Mouse (Mus musculus) erythroblast, adult 5-6 weeks (primary cell): ENCODE measurements around the gene Rassf1. TPM values are rescaled to one million over a fixed set of nuclear protein-coding genes. Genes with fewer than 3 reads are reported as not detected.
"Not testable (repeated sequence)": the region's sequence is repeated elsewhere in the genome, so short reads cannot be mapped to it uniquely, and the experiment has no call there.

Source experiments
- ATAC-seq: replicated peaks from 2 replicates; pipeline ENCODE4 v1.8.0; 2016; ENCODE audit warnings: moderate number of reproducible peaks, mild to moderate bottlenecking, moderate TSS enrichment, inconsistent platforms; ENCODE audit not compliant: poor library complexity, low FRiP score, severe bottlenecking
- total RNA-seq, 2 experiments: library from RNA; stranded (forward) in 1 of 2; stranded (reverse) in 1 of 2; fragments of 150-400 nt in 1 of 2; fragments of 200-764, 138-1000 nt in 1 of 2; gene quantifications; 2 replicates each; pipeline versions ENCODE4 v1.2.3 to v1.2.4; 2015 to 2017; ENCODE audit warnings: low replicate concordance in 2 of 2

The Rassf1 gene
- total RNA-seq, 2 experiments from 2014 or later = 7.3 to 14.8 TPM

- ATAC-seq = peak; percentile 6
Measured at GRCm38 (mm10) chr9:107553541-107554318, 2.4 kb downstream of the Rassf1 start.

- peak; percentile 91 for ATAC-seq
Measured at GRCm38 (mm10) chr9:107554319-107554825, 3.0 kb downstream of the Rassf1 start.

GRCm38 (mm10) chr9:107555031-107555457 lies 3.7 kb downstream of the Rassf1 start:
- peak; percentile 11 for ATAC-seq

- ATAC-seq = no peak
Measured at GRCm38 (mm10) chr9:107555701-107556100, 4.3 kb downstream of the Rassf1 start.

GRCm38 (mm10) chr9:107556346-107556745 lies 5.0 kb downstream of the Rassf1 start:
- ATAC-seq = no peak

- peak; percentile 91 for ATAC-seq
Measured at GRCm38 (mm10) chr9:107563029-107563581, 11.8 kb downstream of the Rassf1 start, which contains the start of gene Tusc2. Tusc2 (plus strand) TSS chr9:107563255.

GRCm38 (mm10) chr9:107565556-107565955 lies 14.2 kb downstream of the Rassf1 start:
- ATAC-seq = not testable (repeated sequence)

GRCm38 (mm10) chr9:107566041-107566709 lies 14.8 kb downstream of the Rassf1 start:
- peak; percentile 45 for ATAC-seq

- ATAC-seq = no peak
Measured at GRCm38 (mm10) chr9:107566855-107567254, 15.5 kb downstream of the Rassf1 start.

GRCm38 (mm10) chr9:107567702-107568319 lies 16.5 kb downstream of the Rassf1 start, which contains the start of gene Hyal2:
Hyal2 (plus strand) TSS chr9:107567945.
- ATAC-seq = no peak

GRCm38 (mm10) chr9:107568331-107569261 lies 17.2 kb downstream of the Rassf1 start:
- ATAC-seq = peak; percentile 75

GRCm38 (mm10) chr9:107569270-107569669 lies 17.9 kb downstream of the Rassf1 start:
- ATAC-seq = no peak; the same call in 1 of the 2 replicates

- ATAC-seq = no peak
Measured at GRCm38 (mm10) chr9:107570016-107570415, 18.7 kb downstream of the Rassf1 start.

- peak; percentile 40 for ATAC-seq
Measured at GRCm38 (mm10) chr9:107570845-107571244, 19.5 kb downstream of the Rassf1 start.

- ATAC-seq = no peak
Measured at GRCm38 (mm10) chr9:107571534-107572326, 20.4 kb downstream of the Rassf1 start.

GRCm38 (mm10) chr9:107572327-107572662 lies 20.9 kb downstream of the Rassf1 start:
- ATAC-seq = no peak

- ATAC-seq = not testable (repeated sequence)
Measured at GRCm38 (mm10) chr9:107573774-107574173, 22.4 kb downstream of the Rassf1 start.
